Mouse (Mus musculus) G1E (cell line): ENCODE data around the gene Cilp2. TPM values are rescaled to one million over a fixed set of nuclear protein-coding genes. Genes with fewer than 3 reads are reported as not detected.

Experiments used
- ATAC-seq: 2 replicates; pipeline ENCODE4 v1.8.0; 2016; ENCODE audit warnings: mild to moderate bottlenecking; ENCODE audit not compliant: insufficient number of reproducible peaks, poor library complexity, low FRiP score, severe bottlenecking; ENCODE audit errors: extremely low read depth
- DNase-seq: peaks from one replicate; pipeline ENCODE4 v3.0.0; 2012; ENCODE audit warnings: low spot score
- H3K27me3 ChIP-seq: 2 replicates; pipeline ENCODE4 v1.6.1; 2012; ENCODE audit warnings: mild to moderate bottlenecking, low read length, inconsistent platforms; ENCODE audit not compliant: insufficient read depth
- H3K36me3 ChIP-seq: replicated peaks from 2 replicates; pipeline ENCODE3; 2012; ENCODE audit warnings: mild to moderate bottlenecking, inconsistent platforms
- H3K4me1 ChIP-seq: 2 replicates; pipeline ENCODE4 v1.6.1; 2012; ENCODE audit warnings: low read depth, low read length, inconsistent platforms, mixed read lengths; ENCODE audit not compliant: insufficient read depth
- H3K4me3 ChIP-seq: 2 replicates; pipeline ENCODE4 v1.5.1; 2012; ENCODE audit warnings: low read depth, mild to moderate bottlenecking, inconsistent platforms, low read length, moderate library complexity, mixed read lengths
- H3K9me3 ChIP-seq: replicated peaks from 2 replicates; pipeline ENCODE4 v1.6.1; 2012; ENCODE audit warnings: inconsistent platforms
- CTCF ChIP-seq: IDR thresholded peaks from 2 replicates; pipeline ENCODE4 v1.5.1; 2012; ENCODE audit warnings: low read depth, low read length, inconsistent platforms, mixed read lengths
- GATA1 ChIP-seq: IDR thresholded peaks from 2 replicates; pipeline ENCODE4 v1.6.1; 2012; ENCODE audit warnings: borderline replicate concordance, low read length, inconsistent platforms, mixed read lengths
- GATA2 ChIP-seq: IDR thresholded peaks from 2 replicates; pipeline ENCODE4 v1.6.1; 2012; ENCODE audit warnings: low read depth, low read length, inconsistent platforms, borderline replicate concordance
- POLR2AphosphoS5 ChIP-seq: IDR thresholded peaks from 2 replicates; pipeline ENCODE4 v1.6.1; 2012; ENCODE audit warnings: low read depth, low read length, inconsistent platforms; ENCODE audit not compliant: insufficient replicate concordance
- TAL1 ChIP-seq: conservative IDR thresholded peaks from 2 replicates; pipeline ENCODE4 v1.6.1; 2012; ENCODE audit warnings: low read depth, low read length, inconsistent platforms, mixed read lengths
- polyA plus RNA-seq: library from polyadenylated mRNA; stranded (reverse); fragments of >175 nt; gene quantifications from 2 replicates; pipeline ENCODE4 v1.2.3, GENCODE M21; 2012
- total RNA-seq, 2 experiments: library from RNA; stranded (forward) in 1 of 2; stranded (reverse) in 1 of 2; fragments of 200-1000 nt in 1 of 2; fragments of >200 nt in 1 of 2; fragmentation: Nextera tagmentation in 1 of 2; gene quantifications; 2 replicates each; pipeline ENCODE4 v1.2.3; 2014 to 2017

Gene Cilp2
- total and polyA plus RNA-seq, 3 experiments = under 0.01 to 0.01 TPM; not detected in 1

- Histone ChIP-seq H3K4me3 (peak within 1 kb of the TSS; percentile 85), H3K4me1 (peaks cover 56% of the 10 kb centered on the region), H3K27me3 (peaks cover 5% of the 10 kb centered on the region; the same call in 1 of the 2 replicates), H3K9me3 (peaks cover 16% of the 10 kb centered on the region), H3K36me3 (peaks cover 52% of the 10 kb centered on the region)
- no peak for DNase-seq
- TF ChIP-seq GATA2 (no peak), TAL1 (no peak), GATA1 (no peak), POLR2AphosphoS5 (no peak), CTCF (no peak)
- ATAC-seq = no peak
Measured at GRCm38 (mm10) chr8:69902163-69903062, 14.9 kb upstream of the Cilp2 start, which contains the start of the genes Tssk6, Ndufa13 and Yjefn3. Gene Tssk6 (plus strand): TSS chr8:69902184. Gene Ndufa13 (minus strand): TSS chr8:69902558. Gene Yjefn3 (minus strand): TSS chr8:69902712.

- Histone ChIP-seq H3K9me3 (peaks cover 16% of the 10 kb centered on the region), H3K27me3 (peaks cover 5% of the 10 kb centered on the region; the same call in 1 of the 2 replicates), H3K4me1 (peaks cover 61% of the 10 kb centered on the region), H3K36me3 (peaks cover 52% of the 10 kb centered on the region), H3K4me3 (peak overlapping the region; percentile 85)
- DNase-seq = peak; percentile 88
- peak; percentile 86 for ATAC-seq
- no peak for TF ChIP-seq GATA1
- 0 out of 2 replicates have a peak, but pooled peaks have one; percentile 42 for TF ChIP-seq CTCF
- no peak for TF ChIP-seq TAL1
Measured at GRCm38 (mm10) chr8:69901484-69902162, 14.1 kb upstream of the Cilp2 start.

- Histone ChIP-seq H3K27me3 (peaks cover 5% of the 10 kb centered on the region; the same call in 1 of the 2 replicates), H3K36me3 (peaks cover 52% of the 10 kb centered on the region), H3K4me1 (peaks cover 57% of the 10 kb centered on the region), H3K9me3 (peaks cover 16% of the 10 kb centered on the region), H3K4me3 (peak overlapping the region; percentile 85)
- ATAC-seq = no peak
- TF ChIP-seq CTCF = no peak
- TF ChIP-seq TAL1 = no peak
- no peak for TF ChIP-seq POLR2AphosphoS5
- TF ChIP-seq GATA2 = no peak
- no peak for TF ChIP-seq GATA1
- peak; percentile 46 for DNase-seq
Measured at GRCm38 (mm10) chr8:69900895-69901451, 13.5 kb upstream of the Cilp2 start.

GRCm38 (mm10) chr8:69899876-69900275 lies 12.4 kb upstream of the Cilp2 start:
- Histone ChIP-seq H3K36me3 (peaks cover 60% of the 10 kb centered on the region), H3K27me3 (peaks cover 5% of the 10 kb centered on the region; the same call in 1 of the 2 replicates), H3K4me1 (peaks cover 58% of the 10 kb centered on the region), H3K4me3 (no peak overlapping the region; the same call in 1 of the 2 replicates), H3K9me3 (peaks cover 16% of the 10 kb centered on the region)
- DNase-seq = no peak
- TF ChIP-seq POLR2AphosphoS5 (no peak), TAL1 (no peak), CTCF (no peak)
- ATAC-seq = no peak

- peaks cover 10% of the 10 kb centered on the region for H3K9me3 ChIP-seq
- H3K4me1 ChIP-seq = peaks cover 48% of the 10 kb centered on the region
- peaks cover 5% of the 10 kb centered on the region; the same call in 1 of the 2 replicates for H3K27me3 ChIP-seq
- ATAC-seq (no peak), DNase-seq (no peak)
- no peak overlapping the region for H3K4me3 ChIP-seq
- no peak for TF ChIP-seq GATA2
- peaks cover 79% of the 10 kb centered on the region for H3K36me3 ChIP-seq
Measured at GRCm38 (mm10) chr8:69897857-69898256, 10.4 kb upstream of the Cilp2 start.
